Mouse (Mus musculus) heart, adult 2 months (tissue): Measurements from ENCODE around the gene A130010J15Rik.

Experiments used
- CTCF ChIP-seq: fragments of 200-600 bp; IDR thresholded peaks from 2 replicates; pipeline ENCODE4 v1.8.1; 2022; ENCODE audit warnings: antibody characterized with exemption, mild to moderate bottlenecking, moderate library complexity
- EP300 ChIP-seq: fragments of 200-500 bp; IDR thresholded peaks from 2 replicates; pipeline ENCODE4 v1.6.1; 2011; ENCODE audit warnings: low read depth, low read length, control low read depth; ENCODE audit not compliant: insufficient read depth

GRCm38 (mm10) chr1:193169228-193169627 lies 1.4 kb downstream of the A130010J15Rik start:
- TF ChIP-seq EP300, result no peak
- TF ChIP-seq CTCF, result no peak
